8 mouse cellular contexts compared by ENCODE assay signal in the genomic region with DNA sequence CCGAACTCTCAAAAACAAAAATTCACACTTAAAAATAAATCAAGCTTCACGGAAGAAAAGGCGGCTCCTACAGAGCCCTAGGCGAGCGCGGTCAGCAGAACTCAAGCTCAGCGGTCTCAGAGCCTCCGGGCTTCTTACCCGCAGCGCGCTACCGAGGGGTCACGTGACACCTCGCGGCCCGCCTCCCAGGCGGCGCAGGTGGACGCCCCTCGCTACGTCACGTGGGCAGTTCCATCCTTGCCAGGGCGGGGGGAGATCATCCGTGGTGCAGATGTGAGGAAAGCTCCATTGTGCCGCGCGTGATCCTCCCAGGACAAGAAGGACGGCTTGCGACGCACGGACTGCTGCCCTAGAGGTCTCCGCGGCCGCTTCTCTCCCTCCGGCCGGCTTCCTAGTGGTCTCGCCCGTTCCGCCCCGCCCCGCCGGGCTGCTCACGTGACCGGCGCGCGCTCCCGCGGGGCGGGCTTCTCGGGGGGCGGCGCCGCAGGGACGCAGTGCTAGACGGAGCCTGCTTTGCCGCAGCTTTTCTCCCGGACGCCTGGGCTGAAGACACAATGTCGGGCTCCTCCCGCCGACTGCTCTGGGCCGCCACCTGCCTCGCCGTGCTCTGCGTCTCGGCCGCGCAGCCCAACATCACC. TPM values are rescaled to one million over a fixed set of nuclear protein-coding genes. Genes with fewer than 3 reads are reported as not detected.
DNase-seq lines count a peak whose midpoint lies in the region; ATAC-seq and TF ChIP-seq lines count a peak whose summit lies in the region.

A gene (plus strand): TSS at position 434 of the 638 bp plus-strand sequence.

- DNase-seq in 416B (ENCODE audit: low read depth), result peak; percentile 96
- peak; percentile 92 to 93 for DNase-seq in heart, adult 9 months (ENCODE audit: low spot score in 2 of 2)
- DNase-seq in monocyte, adult 2 months (ENCODE audit: low read depth in 1 of 2, low spot score in 2 of 2), result peak; percentile 75 to 86
- DNase-seq in spleen, postnatal 36 days (ENCODE audit: low spot score in 2 of 2), result peak; percentile 89

- no peaks in the 10 kb centered on the region; the same call in 1 of the 2 replicates for H3K4me1 ChIP-seq in bone marrow, adult 2 months (ENCODE audit: control insufficient read depth, insufficient read depth, low read length)
- peaks cover 15% of the 10 kb centered on the region for H3K4me1 ChIP-seq in embryonic facial prominence, embryonic 15.5 days
- H3K4me1 ChIP-seq in kidney, embryonic 14.5 days (ENCODE audit: control insufficient read depth, insufficient read depth, low read length), result peaks cover 16% of the 10 kb centered on the region
- H3K4me1 ChIP-seq in limb, embryonic 15.5 days, result peaks cover 18% of the 10 kb centered on the region; the same call in 1 of the 2 replicates

- 0% methylated on average over 66 of the region's 69 CpGs for WGBS in bone marrow, adult 2 months
- under 1% methylated on average over 69 of the region's 69 CpGs for WGBS in embryonic facial prominence, embryonic 15.5 days
- WGBS in kidney, embryonic 14.5 days, result under 1% methylated on average over 68 of the region's 69 CpGs
- under 1% methylated on average over 68 of the region's 69 CpGs for WGBS in limb, embryonic 15.5 days

- TF ChIP-seq POLR2A in bone marrow, adult 2 months (IDR thresholded peaks at IDR 0.05; ENCODE audit: borderline replicate concordance, control insufficient read depth, low read depth, low read length), result peak; percentile 96

- peak; percentile 93 for ATAC-seq in embryonic facial prominence, embryonic 15.5 days (ENCODE audit: insufficient number of reproducible peaks, low FRiP score, low TSS enrichment, low read depth)
- ATAC-seq in kidney, embryonic 14.5 days (ENCODE audit: low FRiP score, low TSS enrichment), result peak; percentile 94
- ATAC-seq in limb, embryonic 15.5 days (ENCODE audit: insufficient number of reproducible peaks, low FRiP score, low TSS enrichment, low read depth), result peak; percentile 92

- H3K36me3 ChIP-seq in embryonic facial prominence, embryonic 15.5 days, result 0 out of 2 replicates have a peak, but pooled peaks cover 5% of the 10 kb centered on the region
- H3K36me3 ChIP-seq in kidney, embryonic 14.5 days (ENCODE audit: control insufficient read depth, insufficient read depth, low read length), result peaks cover 11% of the 10 kb centered on the region
- peaks cover 8% of the 10 kb centered on the region; the same call in 1 of the 2 replicates for H3K36me3 ChIP-seq in limb, embryonic 15.5 days

- H3K4me2 ChIP-seq in embryonic facial prominence, embryonic 15.5 days (replicated peaks), result peak within 1 kb of the TSS; percentile 90
- peak within 1 kb of the TSS; percentile 73 for H3K4me2 ChIP-seq in kidney, embryonic 14.5 days (replicated peaks; ENCODE audit: low read depth, low read length)
- peak within 1 kb of the TSS; percentile 85 for H3K4me2 ChIP-seq in limb, embryonic 15.5 days

- no peak for TF ChIP-seq CTCF in bone marrow, adult 2 months (IDR thresholded peaks at IDR 0.05; ENCODE audit: control insufficient read depth, insufficient read depth, low read length)

- peak within 1 kb of the TSS; percentile 96 for H3K4me3 ChIP-seq in bone marrow, adult 2 months (replicated peaks; ENCODE audit: control insufficient read depth, low read depth, low read length)
- peak within 1 kb of the TSS; percentile 93 for H3K4me3 ChIP-seq in embryonic facial prominence, embryonic 15.5 days (replicated peaks)
- H3K4me3 ChIP-seq in kidney, embryonic 14.5 days (ENCODE audit: low read length), result peak within 1 kb of the TSS; percentile 74
- H3K4me3 ChIP-seq in limb, embryonic 15.5 days, result peak within 1 kb of the TSS; percentile 91

- peak within 1 kb of the TSS; percentile 96 for H3K27ac ChIP-seq in bone marrow, adult 2 months (ENCODE audit: control insufficient read depth, insufficient read depth, low read depth, low read length, poor library complexity)
- H3K27ac ChIP-seq in embryonic facial prominence, embryonic 15.5 days (replicated peaks), result peak within 1 kb of the TSS; percentile 98
- H3K27ac ChIP-seq in kidney, embryonic 14.5 days (ENCODE audit: low read depth, low read length), result peak within 1 kb of the TSS; percentile 94
- H3K27ac ChIP-seq in limb, embryonic 15.5 days, result peak within 1 kb of the TSS; percentile 98

- no peaks in the 10 kb centered on the region for H3K9me3 ChIP-seq in embryonic facial prominence, embryonic 15.5 days (replicated peaks)
- H3K9me3 ChIP-seq in kidney, embryonic 14.5 days (ENCODE audit: control insufficient read depth, low read length), result no peaks in the 10 kb centered on the region
- H3K9me3 ChIP-seq in limb, embryonic 15.5 days, result no peaks in the 10 kb centered on the region

- no peaks in the 10 kb centered on the region for H3K27me3 ChIP-seq in embryonic facial prominence, embryonic 15.5 days
- no peaks in the 10 kb centered on the region for H3K27me3 ChIP-seq in kidney, embryonic 14.5 days (ENCODE audit: control insufficient read depth, insufficient read depth, low read length)
- no peaks in the 10 kb centered on the region for H3K27me3 ChIP-seq in limb, embryonic 15.5 days

- H3K9ac ChIP-seq in embryonic facial prominence, embryonic 15.5 days, result peak within 1 kb of the TSS; percentile 95
- peak within 1 kb of the TSS; percentile 92 for H3K9ac ChIP-seq in kidney, embryonic 14.5 days (ENCODE audit: low read depth, low read length)
- H3K9ac ChIP-seq in limb, embryonic 15.5 days, result peak within 1 kb of the TSS; percentile 92

RNA-seq across cellular contexts. Expression of the gene that starts here (rescaled TPM):
- 20.0 and 36.5 TPM in 2 replicates for polyA plus RNA-seq in bone marrow, adult 2 months (2011; ENCODE audit: insufficient read depth, insufficient read length, low replicate concordance, missing spikeins)
- polyA plus RNA-seq in embryonic facial prominence, embryonic 15.5 days (2015; fragmentation: Nextera tagmentation; extraction: Ambion mirVana), result 185 TPM in 2 replicates
- polyA plus RNA-seq in kidney, embryonic 14.5 days (2014; fragmentation: Nextera tagmentation; extraction: Ambion mirVana), result 134 and 221 TPM in 2 replicates
- 180 and 186 TPM in 2 replicates for polyA plus RNA-seq in limb, embryonic 15.5 days (2015; fragmentation: Nextera tagmentation; extraction: Ambion mirVana)

Comparison
In these comparisons a context has a peak if more than half of its experiments do, and no peak if none do; other contexts are left out.
1. Peak in every context shown above with its lines: DNase-seq, ATAC-seq, H3K4me3 ChIP-seq and H3K27ac ChIP-seq.